19 mouse cellular contexts compared by ENCODE assay signal in the genomic region with DNA sequence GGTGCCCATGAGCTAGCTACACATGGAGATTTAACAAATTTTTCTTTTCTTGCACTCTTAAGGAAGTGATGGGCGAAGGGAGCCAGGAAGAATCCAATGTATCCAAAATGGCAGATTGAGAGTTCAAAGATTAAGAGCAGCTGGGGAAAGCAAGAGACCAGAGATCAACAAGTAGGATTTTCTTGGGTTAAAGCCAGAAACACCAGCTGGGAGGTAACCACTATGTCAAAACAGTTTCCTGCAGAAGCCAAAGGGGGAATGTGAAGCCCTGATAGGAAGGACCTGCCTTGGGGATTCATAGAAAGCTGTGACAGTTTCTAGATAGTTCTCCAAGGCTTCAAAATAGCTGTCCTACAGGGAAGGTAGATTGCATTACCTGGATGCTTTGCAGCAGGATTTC.
A peak's percentile ranks its signal among the peaks of the same experiment; 100 is the strongest.
DNase-seq lines count a peak whose midpoint lies in the region; ATAC-seq and TF ChIP-seq lines count a peak whose summit lies in the region.
"Had no signal": no experiment of that assay in that cellular context is flagged by ENCODE, and none has a peak within 500 bp of the region (broad histone marks: within the 10 kb centered on the region; RNA-seq: fewer than 3 reads in every experiment).

No protein-coding gene starts in this region.

- ATAC-seq in heart, embryonic 12.5 days (ENCODE audit: insufficient number of reproducible peaks, low FRiP score): no peak
- ATAC-seq: CD4-positive, CD25-positive, alpha-beta regulatory T cell, adult 4 months; midbrain, embryonic 13.5 days had no signal

- H3K4me2 ChIP-seq in heart, embryonic 12.5 days: no peak overlapping the region
- H3K4me2 ChIP-seq: heart, embryonic 15.5 days; liver, embryonic 15.5 days; midbrain, embryonic 13.5 days; neural tube, embryonic 13.5 days; stomach, embryonic 15.5 days had no signal

- 64% methylated on average over 1 of the region's 1 CpGs for WGBS in heart, embryonic 12.5 days
- 88% methylated on average over 1 of the region's 1 CpGs for WGBS in liver, adult 2 months

- no peak for TF ChIP-seq CTCF in liver, adult 2 months (IDR thresholded peaks at IDR 0.05; ENCODE audit: low read depth, low read length)

- no peaks in the 10 kb centered on the region for H3K36me3 ChIP-seq in heart, embryonic 12.5 days
- no peaks in the 10 kb centered on the region for H3K36me3 ChIP-seq in liver, adult 2 months (ENCODE audit: control insufficient read depth, insufficient read depth, low read length)
- H3K36me3 ChIP-seq: heart, embryonic 15.5 days; liver, embryonic 15.5 days; midbrain, embryonic 13.5 days; neural tube, embryonic 13.5 days; stomach, embryonic 15.5 days had no signal

- intact Hi-C loops in heart, postnatal 14 days (cut with DNase I): no loop called here

- H3K9ac ChIP-seq in heart, embryonic 12.5 days: no peak overlapping the region
- no peak overlapping the region for H3K9ac ChIP-seq in liver, adult 2 months (ENCODE audit: low read depth, low read length)
- H3K9ac ChIP-seq: heart, embryonic 15.5 days; liver, embryonic 15.5 days; midbrain, embryonic 13.5 days; neural tube, embryonic 13.5 days; stomach, embryonic 15.5 days had no signal

- no peaks in the 10 kb centered on the region for H3K79me2 ChIP-seq in liver, adult 2 months (ENCODE audit: control insufficient read depth, insufficient read depth, low read length)

- TF ChIP-seq POLR2A in liver, adult 2 months (IDR thresholded peaks at IDR 0.05; ENCODE audit: extremely low read depth, insufficient read depth, low read length): no peak

- H3K9me3 ChIP-seq in heart, embryonic 12.5 days (replicated peaks): no peaks in the 10 kb centered on the region
- H3K9me3 ChIP-seq: heart, embryonic 15.5 days; liver, embryonic 15.5 days; midbrain, embryonic 13.5 days; neural tube, embryonic 13.5 days; stomach, embryonic 15.5 days had no signal

- H3K27me3 ChIP-seq in heart, embryonic 12.5 days (replicated peaks): peaks cover 12% of the 10 kb centered on the region
- no peaks in the 10 kb centered on the region for H3K27me3 ChIP-seq in liver, adult 2 months (ENCODE audit: control insufficient read depth, insufficient read depth, low read length)
- H3K27me3 ChIP-seq: liver, embryonic 15.5 days; midbrain, embryonic 13.5 days; neural tube, embryonic 13.5 days; stomach, embryonic 15.5 days had no signal

- H3K4me3 ChIP-seq in heart, embryonic 12.5 days: no peak overlapping the region
- H3K4me3 ChIP-seq in liver, adult 2 months (ENCODE audit: insufficient read depth, low read depth, low read length): no peak overlapping the region
- H3K4me3 ChIP-seq: heart, embryonic 15.5 days; left cerebral cortex, adult 2 months; liver, embryonic 15.5 days; midbrain, embryonic 13.5 days; neural tube, embryonic 13.5 days; stomach, embryonic 15.5 days had no signal

- H3K27ac ChIP-seq in heart, embryonic 12.5 days (ENCODE audit: poor library complexity, severe bottlenecking): no peak overlapping the region
- no peak overlapping the region for H3K27ac ChIP-seq in liver, adult 2 months (replicated peaks; ENCODE audit: insufficient read depth, low read depth, low read length)
- H3K27ac ChIP-seq: heart, embryonic 15.5 days; left cerebral cortex, adult 2 months; liver, embryonic 15.5 days; midbrain, embryonic 13.5 days; neural tube, embryonic 13.5 days; stomach, embryonic 15.5 days had no signal

- DNase-seq in heart, adult 8-10 months (ENCODE audit: low spot score): peak; percentile 73
- DNase-seq in liver, adult 2 months (ENCODE audit: extremely low read depth, low read depth, low spot score): peak; percentile 23
- DNase-seq in liver: no peak
- DNase-seq in heart, postnatal 14 days: peak; percentile 34 to 57
- DNase-seq in lung, postnatal 36 days: peak; percentile 71
- no peak for DNase-seq in MN1 (ENCODE audit: low spot score)
- DNase-seq in ovary, postnatal 36 days (ENCODE audit: low spot score): no peak
- DNase-seq: adrenal gland, postnatal 10 days; embryo, embryonic 11 days; right cerebral cortex, postnatal 25 days; thymus, postnatal 4 days had no signal

- peaks cover 8% of the 10 kb centered on the region for H3K4me1 ChIP-seq in heart, embryonic 12.5 days (replicated peaks)
- H3K4me1 ChIP-seq in liver, adult 2 months (ENCODE audit: control insufficient read depth, insufficient read depth, low read length): no peaks in the 10 kb centered on the region
- H3K4me1 ChIP-seq: liver, embryonic 15.5 days had no signal

Comparison
In these comparisons a context has a peak if more than half of its experiments do, and no peak if none do; other contexts are left out.
1. DNase-seq: peak in heart, adult 8-10 months (single experiment), liver, adult 2 months (single experiment), heart, postnatal 14 days (2 of 2) and lung, postnatal 36 days (single experiment); none in liver (single experiment), MN1 (single experiment) and ovary, postnatal 36 days (single experiment).